Mouse (Mus musculus): Measurements from ENCODE around the gene Morc1.

- no peak for TF ChIP-seq MAX (IDR thresholded peaks at IDR 0.05; ENCODE audit: low read depth)
- no peak for TF ChIP-seq USF1 (IDR thresholded peaks at IDR 0.05; ENCODE audit: low read depth)
- TF ChIP-seq TCF12 (IDR thresholded peaks at IDR 0.05; ENCODE audit: insufficient read depth, poor library complexity, severe bottlenecking): no peak
- no peak for TF ChIP-seq MYOD1 (IDR thresholded peaks at IDR 0.05; ENCODE audit: control insufficient read depth in 1 of 3, insufficient read length in 2 of 3, low read depth in 2 of 3)
These were observed 25.2 kb upstream of the Morc1 start for GRCm38 (mm10) chr16:48405674-48406403.
